Mouse (Mus musculus): ENCODE data around the gene Zdhhc13. TPM values are rescaled to one million over a fixed set of nuclear protein-coding genes. Genes with fewer than 3 reads are reported as not detected.

The Zdhhc13 gene
- 36.3 and 37.0 TPM in 2 replicates for polyA plus RNA-seq (2015; fragmentation: Nextera tagmentation; extraction: Ambion mirVana)

- peak; percentile 99 for ATAC-seq
- Histone ChIP-seq H3K4me3 (ENCODE audit: low read length) (peak within 1 kb of the TSS; percentile 91), H3K27me3 (replicated peaks; ENCODE audit: control insufficient read depth, insufficient read depth, low read length) (no peaks in the 10 kb centered on the region), H3K9me3 (ENCODE audit: control insufficient read depth, low read length) (no peaks in the 10 kb centered on the region), H3K9ac (ENCODE audit: low read depth, low read length) (peak within 1 kb of the TSS; percentile 91), H3K27ac (ENCODE audit: low read depth, low read length) (peak within 1 kb of the TSS; percentile 90), H3K4me2 (ENCODE audit: low read length) (peak within 1 kb of the TSS; percentile 85), H3K4me1 (ENCODE audit: control insufficient read depth, insufficient read depth, low read depth, low read length) (peaks cover 11% of the 10 kb centered on the region), H3K36me3 (ENCODE audit: control insufficient read depth, insufficient read depth, low read length) (no peaks in the 10 kb centered on the region)
- WGBS, result 0% methylated on average over 55 of the region's 57 CpGs
Observed at GRCm38 (mm10) chr7:48788851-48789572, at the start of gene Zdhhc13. Gene Zdhhc13, plus strand, starts transcription at chr7:48789003.

GRCm38 (mm10) chr7:48749298-48750163 is 39.3 kb upstream of the Zdhhc13 start:
- H3K4me3 ChIP-seq (ENCODE audit: low read length), result peak overlapping the region; percentile 40
- H3K27ac ChIP-seq (ENCODE audit: low read depth, low read length), result peak overlapping the region; percentile 10; the same call in 1 of the 2 replicates
- WGBS, result 1% methylated on average over 24 of the region's 24 CpGs
- H3K4me1 ChIP-seq (ENCODE audit: control insufficient read depth, insufficient read depth, low read depth, low read length), result no peaks in the 10 kb centered on the region
- H3K9me3 ChIP-seq (ENCODE audit: control insufficient read depth, low read length), result no peaks in the 10 kb centered on the region
- H3K9ac ChIP-seq (ENCODE audit: low read depth, low read length), result peak overlapping the region; percentile 45
- peak overlapping the region; percentile 60 for H3K4me2 ChIP-seq (ENCODE audit: low read length)
- H3K36me3 ChIP-seq (ENCODE audit: control insufficient read depth, insufficient read depth, low read length), result no peaks in the 10 kb centered on the region
- H3K27me3 ChIP-seq (replicated peaks; ENCODE audit: control insufficient read depth, insufficient read depth, low read length), result no peaks in the 10 kb centered on the region
- ATAC-seq, result peak; percentile 86

DNA sequence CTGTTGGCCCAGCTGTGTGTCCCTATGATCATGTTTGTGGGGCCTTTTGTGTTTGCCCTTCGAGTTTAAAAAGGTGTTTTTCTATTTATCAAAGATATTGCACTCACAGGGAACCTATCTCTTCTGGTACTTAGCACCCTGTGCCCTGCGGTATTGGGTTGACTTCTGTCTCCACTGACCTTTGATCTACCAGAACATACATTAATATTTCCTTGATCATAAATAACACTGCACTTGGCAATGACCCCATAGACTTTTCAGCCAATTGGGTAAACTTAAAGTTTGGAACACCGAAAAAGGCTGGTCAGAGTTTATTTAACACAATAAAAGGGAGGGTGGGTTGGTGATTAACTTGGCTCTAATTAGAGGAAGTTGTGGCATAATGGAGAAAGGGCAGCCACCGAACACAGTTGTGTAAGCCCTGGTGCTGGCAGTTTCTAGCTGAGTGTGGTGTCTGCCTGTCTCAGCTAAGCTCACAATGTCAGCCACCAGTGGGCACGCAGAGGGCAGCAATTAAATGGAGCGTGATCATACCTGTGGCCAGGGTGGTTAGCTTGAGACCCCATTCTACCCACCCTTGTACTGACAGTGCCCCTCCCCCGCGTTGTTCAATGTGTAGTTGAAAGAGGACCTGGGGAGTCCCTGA is 38.5 kb upstream of the Zdhhc13 start:
- no peaks in the 10 kb centered on the region for H3K9me3 ChIP-seq (ENCODE audit: control insufficient read depth, low read length)
- no peaks in the 10 kb centered on the region for H3K27me3 ChIP-seq (replicated peaks; ENCODE audit: control insufficient read depth, insufficient read depth, low read length)
- H3K4me3 ChIP-seq (ENCODE audit: low read length), result no peak overlapping the region
- no peak overlapping the region for H3K9ac ChIP-seq (ENCODE audit: low read depth, low read length)
- no peaks in the 10 kb centered on the region for H3K4me1 ChIP-seq (ENCODE audit: control insufficient read depth, insufficient read depth, low read depth, low read length)
- H3K4me2 ChIP-seq (ENCODE audit: low read length), result no peak overlapping the region; the same call in 1 of the 2 replicates
- 61% methylated on average over 8 of the region's 8 CpGs for WGBS
- ATAC-seq, result peak; percentile 53; the same call in 1 of the 2 replicates
- H3K36me3 ChIP-seq (ENCODE audit: control insufficient read depth, insufficient read depth, low read length), result no peaks in the 10 kb centered on the region
- H3K27ac ChIP-seq (ENCODE audit: low read depth, low read length), result no peak overlapping the region

- Histone ChIP-seq H3K27me3 (replicated peaks; ENCODE audit: control insufficient read depth, insufficient read depth, low read length) (no peaks in the 10 kb centered on the region), H3K4me2 (ENCODE audit: low read length) (no peak overlapping the region)
- 83% methylated on average over 5 of the region's 5 CpGs for WGBS
Observed at GRCm38 (mm10) chr7:48751222-48751621, 37.6 kb upstream of the Zdhhc13 start.

GRCm38 (mm10) chr7:48754415-48754974 is 34.3 kb upstream of the Zdhhc13 start:
- no peak overlapping the region for H3K4me2 ChIP-seq (ENCODE audit: low read length)
- no peaks in the 10 kb centered on the region for H3K36me3 ChIP-seq (ENCODE audit: control insufficient read depth, insufficient read depth, low read length)
- H3K27me3 ChIP-seq (replicated peaks; ENCODE audit: control insufficient read depth, insufficient read depth, low read length), result no peaks in the 10 kb centered on the region
- H3K27ac ChIP-seq (ENCODE audit: low read depth, low read length), result no peak overlapping the region
- ATAC-seq, result no peak
- no peak overlapping the region for H3K9ac ChIP-seq (ENCODE audit: low read depth, low read length)
- H3K9me3 ChIP-seq (ENCODE audit: control insufficient read depth, low read length), result no peaks in the 10 kb centered on the region
- H3K4me1 ChIP-seq (ENCODE audit: control insufficient read depth, insufficient read depth, low read depth, low read length), result no peaks in the 10 kb centered on the region
- no peak overlapping the region for H3K4me3 ChIP-seq (ENCODE audit: low read length)
- WGBS, result 92% methylated on average over 3 of the region's 3 CpGs

More at GRCm38 (mm10) chr7:48751222-48751621, 37.6 kb upstream of the Zdhhc13 start:
- no peak overlapping the region for H3K27ac ChIP-seq (ENCODE audit: low read depth, low read length)
- H3K4me3 ChIP-seq (ENCODE audit: low read length), result no peak overlapping the region
- H3K9me3 ChIP-seq (ENCODE audit: control insufficient read depth, low read length), result no peaks in the 10 kb centered on the region
- no peaks in the 10 kb centered on the region for H3K4me1 ChIP-seq (ENCODE audit: control insufficient read depth, insufficient read depth, low read depth, low read length)
- no peaks in the 10 kb centered on the region for H3K36me3 ChIP-seq (ENCODE audit: control insufficient read depth, insufficient read depth, low read length)
- no peak for ATAC-seq
- no peak overlapping the region for H3K9ac ChIP-seq (ENCODE audit: low read depth, low read length)

DNA sequence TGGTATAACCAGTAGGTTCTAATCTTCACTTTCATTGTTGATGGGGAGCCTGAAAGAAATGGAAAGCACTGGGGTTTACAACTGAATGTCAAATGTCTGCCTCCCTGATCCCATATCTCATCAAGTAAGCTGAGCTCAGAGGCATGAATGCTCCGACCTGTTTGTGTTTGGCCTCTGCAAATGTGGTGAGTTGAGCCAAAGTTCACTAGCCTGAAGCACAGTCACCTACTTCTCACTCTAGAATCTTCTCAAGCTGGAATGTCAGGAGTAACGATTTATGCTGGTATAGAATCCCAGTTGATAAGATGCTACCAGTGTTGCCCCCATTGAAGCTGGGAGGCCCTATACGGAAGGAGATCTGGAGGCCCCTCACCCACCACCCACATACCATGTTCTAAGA is 33.0 kb upstream of the Zdhhc13 start:
- Histone ChIP-seq H3K4me1 (ENCODE audit: control insufficient read depth, insufficient read depth, low read depth, low read length) (no peaks in the 10 kb centered on the region), H3K4me3 (ENCODE audit: low read length) (no peak overlapping the region), H3K36me3 (ENCODE audit: control insufficient read depth, insufficient read depth, low read length) (no peaks in the 10 kb centered on the region), H3K27me3 (replicated peaks; ENCODE audit: control insufficient read depth, insufficient read depth, low read length) (no peaks in the 10 kb centered on the region), H3K9ac (ENCODE audit: low read depth, low read length) (no peak overlapping the region), H3K9me3 (ENCODE audit: control insufficient read depth, low read length) (no peaks in the 10 kb centered on the region), H3K4me2 (ENCODE audit: low read length) (no peak overlapping the region), H3K27ac (ENCODE audit: low read depth, low read length) (no peak overlapping the region)
- no peak for ATAC-seq
- 88% methylated on average over 3 of the region's 3 CpGs for WGBS

- H3K27ac ChIP-seq (ENCODE audit: low read depth, low read length), result no peak overlapping the region
- H3K27me3 ChIP-seq (replicated peaks; ENCODE audit: control insufficient read depth, insufficient read depth, low read length), result no peaks in the 10 kb centered on the region
- no peak for ATAC-seq
- H3K4me3 ChIP-seq (ENCODE audit: low read length), result no peak overlapping the region
- H3K4me1 ChIP-seq (ENCODE audit: control insufficient read depth, insufficient read depth, low read depth, low read length), result no peaks in the 10 kb centered on the region
- no peaks in the 10 kb centered on the region for H3K9me3 ChIP-seq (ENCODE audit: control insufficient read depth, low read length)
- no peaks in the 10 kb centered on the region for H3K36me3 ChIP-seq (ENCODE audit: control insufficient read depth, insufficient read depth, low read length)
- no peak overlapping the region for H3K9ac ChIP-seq (ENCODE audit: low read depth, low read length)
- WGBS, result 95% methylated on average over 4 of the region's 4 CpGs
- no peak overlapping the region for H3K4me2 ChIP-seq (ENCODE audit: low read length)
Observed at GRCm38 (mm10) chr7:48756306-48756931, 32.4 kb upstream of the Zdhhc13 start.

DNA sequence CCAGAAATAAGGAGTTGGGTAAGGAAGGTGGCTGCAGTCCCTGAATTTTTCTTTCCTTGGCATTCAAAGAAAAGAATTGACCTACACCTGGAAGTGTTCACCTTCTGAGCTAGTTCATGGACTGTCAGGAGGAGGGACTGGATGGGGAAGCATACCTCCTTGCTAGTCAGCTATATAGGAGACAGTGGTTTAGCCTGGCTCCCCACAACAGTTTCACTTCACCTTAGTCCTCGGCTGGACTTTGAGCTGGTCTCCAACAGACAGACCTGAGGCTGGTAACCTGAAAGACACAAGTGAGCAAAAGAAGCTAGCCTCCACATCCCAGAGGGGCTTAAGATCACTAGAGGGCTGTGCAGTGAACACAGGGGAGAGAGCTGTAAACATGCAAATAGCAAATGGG is 30.7 kb upstream of the Zdhhc13 start:
- WGBS, result 91% methylated on average over 1 of the region's 1 CpGs
- Histone ChIP-seq H3K4me3 (ENCODE audit: low read length) (no peak overlapping the region), H3K4me1 (ENCODE audit: control insufficient read depth, insufficient read depth, low read depth, low read length) (no peaks in the 10 kb centered on the region), H3K27me3 (replicated peaks; ENCODE audit: control insufficient read depth, insufficient read depth, low read length) (no peaks in the 10 kb centered on the region), H3K4me2 (ENCODE audit: low read length) (no peak overlapping the region), H3K9ac (ENCODE audit: low read depth, low read length) (no peak overlapping the region), H3K9me3 (ENCODE audit: control insufficient read depth, low read length) (no peaks in the 10 kb centered on the region), H3K36me3 (ENCODE audit: control insufficient read depth, insufficient read depth, low read length) (no peaks in the 10 kb centered on the region), H3K27ac (ENCODE audit: low read depth, low read length) (no peak overlapping the region)
- ATAC-seq, result no peak

Measured in hindbrain, embryonic 16.5 days (tissue).